Mouse (Mus musculus): Measurements from ENCODE around the gene Bicd2. TPM values are rescaled to one million over a fixed set of nuclear protein-coding genes. Genes with fewer than 3 reads are reported as not detected.

Bicd2 gene
- polyA plus RNA-seq, 1 experiment from 2014 or later = 24.8 TPM

DNA sequence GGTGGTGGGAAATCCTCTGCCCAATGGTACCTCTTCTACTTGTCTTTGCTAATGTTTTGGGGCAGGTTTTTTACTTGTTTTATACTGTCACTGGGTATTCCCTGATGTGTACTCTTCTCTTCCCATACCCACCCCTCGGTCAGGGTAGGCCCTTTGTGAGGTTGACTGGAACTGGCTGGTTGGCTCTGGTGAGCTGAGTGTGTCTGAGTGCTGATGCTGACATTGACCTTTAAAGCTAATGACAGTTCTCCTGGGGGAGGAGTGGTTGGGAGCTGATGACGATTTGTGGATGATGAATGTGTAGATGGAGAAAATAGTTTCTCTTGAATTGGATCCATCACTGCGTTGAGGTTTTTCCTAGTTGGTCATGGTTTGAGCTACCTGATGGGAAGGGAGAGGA is 85.4 kb downstream of the Bicd2 start:
- no peak overlapping the region for H3K4me3 ChIP-seq
- peaks cover 5% of the 10 kb centered on the region; the same call in 1 of the 2 replicates for H3K36me3 ChIP-seq (ENCODE audit: poor library complexity, severe bottlenecking)
- peaks cover 26% of the 10 kb centered on the region for H3K4me1 ChIP-seq
- no peak overlapping the region for H3K4me2 ChIP-seq
- WGBS = 90% methylated on average over 3 of the region's 3 CpGs
- no peak overlapping the region for H3K27ac ChIP-seq
- H3K9me3 ChIP-seq (replicated peaks) = no peaks in the 10 kb centered on the region
- no peaks in the 10 kb centered on the region for H3K27me3 ChIP-seq
- no peak for ATAC-seq
- H3K9ac ChIP-seq = no peak overlapping the region

DNA sequence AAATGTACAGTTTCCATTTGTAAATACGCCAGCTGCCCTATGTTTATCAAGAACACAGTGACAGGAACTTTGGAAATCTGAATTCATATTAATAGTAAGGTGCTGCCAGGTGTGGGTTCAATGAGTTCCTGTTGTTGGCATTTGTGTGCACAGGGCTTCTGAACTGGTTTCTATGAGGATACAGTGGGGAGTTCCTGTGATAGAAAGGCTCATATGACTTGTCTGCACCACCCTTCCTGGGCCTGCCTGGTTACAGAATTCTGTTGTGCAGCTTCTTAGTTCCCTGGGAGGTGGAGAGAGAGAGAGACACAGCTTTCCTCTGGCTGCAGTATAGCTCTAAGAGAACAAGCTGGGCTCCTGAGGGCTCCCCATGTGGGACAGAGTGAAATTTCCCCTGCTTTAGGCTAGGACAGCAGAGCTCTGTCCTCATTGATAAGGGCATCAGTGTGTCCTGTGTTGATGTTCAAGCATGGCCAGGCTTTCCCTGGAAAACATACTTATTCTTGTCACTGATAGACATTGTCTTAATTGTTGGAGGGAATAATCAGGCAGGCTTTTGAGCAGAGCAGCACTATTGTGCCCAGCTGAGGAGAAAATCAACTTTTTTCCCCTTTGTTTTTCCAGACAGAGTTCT is 86.8 kb downstream of the Bicd2 start:
- no peak overlapping the region for H3K27ac ChIP-seq
- ATAC-seq = no peak
- peaks cover 12% of the 10 kb centered on the region for H3K4me1 ChIP-seq
- no peaks in the 10 kb centered on the region for H3K27me3 ChIP-seq
- H3K9ac ChIP-seq = no peak overlapping the region
- H3K4me2 ChIP-seq = no peak overlapping the region
- no peaks in the 10 kb centered on the region for H3K9me3 ChIP-seq (replicated peaks)
- no peak overlapping the region for H3K4me3 ChIP-seq
- peaks cover 6% of the 10 kb centered on the region; the same call in 1 of the 2 replicates for H3K36me3 ChIP-seq (ENCODE audit: poor library complexity, severe bottlenecking)
- 88% methylated on average over 1 of the region's 1 CpGs for WGBS

DNA sequence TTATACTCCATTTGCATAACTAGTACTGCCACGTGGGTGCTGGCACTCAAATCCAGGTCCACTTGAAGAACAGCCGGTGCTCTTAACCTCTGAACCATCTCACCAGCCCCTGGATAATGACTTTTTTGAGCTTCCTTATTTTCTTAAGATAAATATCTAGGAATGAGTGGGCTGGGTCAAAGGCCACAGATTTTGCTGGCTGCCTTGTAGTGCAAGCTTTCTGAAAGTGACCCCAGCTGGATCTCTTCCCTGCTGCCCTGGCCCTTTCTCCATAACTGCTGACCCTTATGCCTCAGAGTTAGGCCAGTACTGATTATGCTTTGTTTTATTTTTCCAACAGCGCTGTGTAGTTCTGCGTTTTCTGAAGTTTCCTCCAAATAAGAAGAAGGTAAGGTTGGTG is 89.1 kb downstream of the Bicd2 start:
- no peak overlapping the region for H3K27ac ChIP-seq
- H3K27me3 ChIP-seq = no peaks in the 10 kb centered on the region
- H3K4me1 ChIP-seq = peaks cover 5% of the 10 kb centered on the region; the same call in 1 of the 2 replicates
- 90% methylated on average over 4 of the region's 4 CpGs for WGBS
- H3K36me3 ChIP-seq (ENCODE audit: poor library complexity, severe bottlenecking) = peaks cover 23% of the 10 kb centered on the region
- no peak overlapping the region for H3K4me3 ChIP-seq
- no peak overlapping the region for H3K9ac ChIP-seq
- no peaks in the 10 kb centered on the region for H3K9me3 ChIP-seq (replicated peaks)
- H3K4me2 ChIP-seq = no peak overlapping the region
- no peak for ATAC-seq

DNA sequence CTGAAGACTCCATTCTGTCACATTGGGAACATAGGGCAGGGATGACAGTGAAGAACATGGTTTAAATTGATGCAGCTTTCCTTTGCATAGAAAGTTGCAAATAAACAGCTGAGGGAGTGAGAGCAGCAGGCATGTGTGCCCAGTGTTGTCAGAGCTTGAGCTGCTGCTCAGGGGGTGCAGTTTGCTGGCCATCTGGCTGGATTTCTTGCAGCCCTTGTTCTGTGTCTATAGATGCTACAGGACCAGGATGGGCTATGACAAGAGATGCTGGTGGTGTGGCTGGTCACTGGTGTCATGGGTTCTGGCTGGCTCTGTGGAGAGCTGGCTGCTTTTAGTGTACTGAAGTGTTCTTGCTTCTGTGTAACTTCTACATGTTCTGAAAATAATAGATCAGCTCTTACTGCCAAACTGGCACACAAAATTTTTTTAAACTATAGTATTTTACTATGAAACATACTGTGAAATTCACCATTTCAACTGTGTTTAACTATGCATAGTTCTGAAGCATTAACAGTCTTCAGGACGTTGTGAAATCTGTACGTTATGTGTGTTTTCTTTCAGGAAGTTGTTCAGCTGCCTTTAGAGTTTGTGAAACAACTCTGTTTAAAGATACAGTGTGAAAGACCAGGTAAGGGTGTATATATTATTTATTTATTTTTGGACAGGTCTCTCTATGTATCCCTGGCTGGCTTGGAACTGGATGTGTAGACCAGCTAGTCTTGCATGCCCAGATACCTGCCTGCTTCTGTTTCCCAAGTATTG is 92.1 kb downstream of the Bicd2 start:
- Histone ChIP-seq H3K4me2 (no peak overlapping the region), H3K4me1 (0 out of 2 replicates have a peak, but pooled peaks cover under 1% of the 10 kb centered on the region), H3K27me3 (no peaks in the 10 kb centered on the region), H3K27ac (no peak overlapping the region), H3K9me3 (replicated peaks) (no peaks in the 10 kb centered on the region), H3K9ac (no peak overlapping the region; the same call in 1 of the 2 replicates), H3K36me3 (ENCODE audit: poor library complexity, severe bottlenecking) (peaks cover 42% of the 10 kb centered on the region), H3K4me3 (no peak overlapping the region)
- WGBS = 95% methylated on average over 2 of the region's 2 CpGs
- no peak for ATAC-seq

DNA sequence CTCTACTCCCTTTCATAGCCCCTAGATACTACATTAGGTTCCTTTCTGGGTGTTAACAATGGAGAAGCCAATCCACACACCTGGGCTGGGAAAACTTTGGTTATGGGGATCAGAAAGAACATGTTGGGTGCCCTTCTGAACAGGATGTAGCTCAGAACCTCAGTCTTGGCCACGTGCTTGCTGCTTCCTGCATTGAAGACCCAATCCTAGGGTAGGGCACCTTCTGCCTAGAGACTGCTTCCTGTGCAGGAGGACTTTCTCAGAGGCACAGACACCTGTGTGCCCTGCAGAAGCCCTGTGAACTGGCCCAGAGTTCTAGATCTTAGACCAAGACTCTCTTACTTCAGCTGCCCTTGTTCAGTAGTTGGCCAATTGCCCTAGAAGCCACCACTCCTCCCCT is 94.4 kb downstream of the Bicd2 start:
- Histone ChIP-seq H3K27ac (no peak overlapping the region), H3K4me2 (no peak overlapping the region), H3K27me3 (no peaks in the 10 kb centered on the region), H3K4me1 (no peaks in the 10 kb centered on the region), H3K4me3 (no peak overlapping the region), H3K9ac (no peak overlapping the region), H3K36me3 (ENCODE audit: poor library complexity, severe bottlenecking) (peaks cover 46% of the 10 kb centered on the region), H3K9me3 (replicated peaks) (no peaks in the 10 kb centered on the region)
- WGBS = 96% methylated on average over 1 of the region's 1 CpGs
- ATAC-seq = no peak

DNA sequence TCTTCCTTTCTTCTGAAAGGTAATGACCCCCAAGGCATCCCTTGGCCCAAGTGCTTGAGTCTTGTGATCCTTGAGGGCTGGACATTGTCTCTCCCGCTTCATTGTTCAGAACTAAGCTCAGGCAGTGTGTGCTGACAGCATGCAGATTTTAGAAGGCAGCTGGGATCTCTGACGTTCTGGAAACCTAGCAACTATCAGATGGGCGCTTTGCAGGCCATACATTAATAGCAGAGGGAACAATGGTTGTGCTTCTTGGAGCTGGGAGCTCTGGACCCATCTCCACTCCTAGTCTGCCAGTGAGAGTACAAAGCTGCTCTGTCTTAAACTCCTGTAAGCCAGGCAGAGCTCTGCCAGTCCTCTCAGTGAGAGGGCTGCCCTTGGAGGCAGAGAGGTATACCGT is 94.8 kb downstream of the Bicd2 start:
- WGBS = 88% methylated on average over 4 of the region's 4 CpGs
- Histone ChIP-seq H3K27ac (no peak overlapping the region), H3K4me3 (no peak overlapping the region), H3K27me3 (no peaks in the 10 kb centered on the region), H3K9ac (no peak overlapping the region), H3K36me3 (ENCODE audit: poor library complexity, severe bottlenecking) (peaks cover 46% of the 10 kb centered on the region), H3K4me2 (no peak overlapping the region), H3K9me3 (replicated peaks) (no peaks in the 10 kb centered on the region), H3K4me1 (no peaks in the 10 kb centered on the region)
- ATAC-seq = no peak

Other genes starting within 250 kb of the Bicd2 start
- 15.0 and 17.0 TPM in 2 replicates for gene Wnk2, start 193.6 kb upstream of the Bicd2 start, polyA plus RNA-seq (2015; fragmentation: Nextera tagmentation; extraction: Ambion mirVana)
- 15.5 and 16.7 TPM in 2 replicates for gene Ninj1, start 154.1 kb upstream of the Bicd2 start, polyA plus RNA-seq (2015; fragmentation: Nextera tagmentation; extraction: Ambion mirVana)
- gene Card19, start 125.5 kb upstream of the Bicd2 start, polyA plus RNA-seq (2015; fragmentation: Nextera tagmentation; extraction: Ambion mirVana) = 12.0 and 16.1 TPM in 2 replicates
- 0.37 and 0.66 TPM in 2 replicates for gene Susd3, start 92.9 kb upstream of the Bicd2 start, polyA plus RNA-seq (2015; fragmentation: Nextera tagmentation; extraction: Ambion mirVana)
- gene Fgd3, start 21.3 kb upstream of the Bicd2 start, polyA plus RNA-seq (2015; fragmentation: Nextera tagmentation; extraction: Ambion mirVana) = 3.0 and 3.3 TPM in 2 replicates
- 14.1 and 16.1 TPM in 2 replicates for gene Ippk, start 79.7 kb downstream of the Bicd2 start, polyA plus RNA-seq (2015; fragmentation: Nextera tagmentation; extraction: Ambion mirVana)
- 1.2 and 1.3 TPM in 2 replicates for gene Tes3-ps, start 151.7 kb downstream of the Bicd2 start, polyA plus RNA-seq (2015; fragmentation: Nextera tagmentation; extraction: Ambion mirVana)
- gene Ecm2, start 163.2 kb downstream of the Bicd2 start, polyA plus RNA-seq (2015; fragmentation: Nextera tagmentation; extraction: Ambion mirVana) = 0.96 and 1.3 TPM in 2 replicates
- 0.18 and 1.00 TPM in 2 replicates for gene Aspn, start 202.9 kb downstream of the Bicd2 start, polyA plus RNA-seq (2015; fragmentation: Nextera tagmentation; extraction: Ambion mirVana)
- gene Omd, start 240.9 kb downstream of the Bicd2 start, polyA plus RNA-seq (2015; fragmentation: Nextera tagmentation; extraction: Ambion mirVana) = 0.68 and 0.76 TPM in 2 replicates

Measured in forebrain, embryonic 13.5 days (tissue).